Mouse (Mus musculus): Measurements from ENCODE around the gene Map7. TPM values are rescaled to one million over a fixed set of nuclear protein-coding genes. Genes with fewer than 3 reads are reported as not detected.

Gene Map7
- polyA plus RNA-seq, 1 experiment from 2014 or later: 6.4 TPM

GRCm38 (mm10) chr10:20317466-20317865, 169.2 kb downstream of the Map7 start:
- Histone ChIP-seq H3K9ac (no peak overlapping the region), H3K4me3 (no peak overlapping the region), H3K4me1 (replicated peaks) (peaks cover 20% of the 10 kb centered on the region), H3K36me3 (peaks cover 21% of the 10 kb centered on the region), H3K27ac (no peak overlapping the region), H3K9me3 (replicated peaks) (no peaks in the 10 kb centered on the region), H3K4me2 (no peak overlapping the region), H3K27me3 (no peaks in the 10 kb centered on the region)
- ATAC-seq (replicated peaks; ENCODE audit: insufficient number of reproducible peaks, insufficient read depth, low FRiP score, low read depth): no peak
- 45% methylated on average over 5 of the region's 5 CpGs for WGBS

DNA sequence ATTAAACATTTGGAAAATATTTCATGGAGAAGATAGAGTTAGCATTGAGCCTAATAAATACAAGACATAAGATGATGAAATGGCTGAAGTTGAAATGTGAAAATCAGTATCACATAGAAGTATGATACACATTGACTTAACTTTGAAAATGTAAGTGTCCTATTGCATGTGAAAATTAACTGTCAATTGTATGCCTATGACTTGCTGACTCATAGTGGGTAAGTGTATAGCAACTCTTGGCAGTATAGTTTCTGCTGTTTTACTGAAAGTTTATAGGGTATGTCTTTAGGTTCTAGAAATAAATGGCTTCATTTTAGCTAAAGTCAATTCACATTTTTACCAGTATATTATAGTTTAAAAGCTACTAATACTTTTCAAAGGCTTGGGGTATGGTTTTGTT, 178.0 kb downstream of the Map7 start:
- Histone ChIP-seq H3K9ac (no peak overlapping the region), H3K27me3 (no peaks in the 10 kb centered on the region), H3K9me3 (replicated peaks) (no peaks in the 10 kb centered on the region), H3K4me1 (replicated peaks) (peaks cover 2% of the 10 kb centered on the region; the same call in 1 of the 2 replicates), H3K36me3 (peaks cover 65% of the 10 kb centered on the region), H3K4me3 (no peak overlapping the region), H3K4me2 (no peak overlapping the region), H3K27ac (no peak overlapping the region)
- no peak for ATAC-seq (replicated peaks; ENCODE audit: insufficient number of reproducible peaks, insufficient read depth, low FRiP score, low read depth)

Small RNA genes within 50 kb of the gene (microRNA-seq; reads per million reads assigned to microRNA genes)
- not detected for gene Mir6413

Other genes starting within 250 kb of the Map7 start
- 33.9 and 34.8 TPM in 2 replicates for gene Pex7, start 240.8 kb upstream of the Map7 start, polyA plus RNA-seq (2015; fragmentation: Nextera tagmentation; extraction: Ambion mirVana)
- 2.6 and 3.2 TPM in 2 replicates for gene Map3k5, start 214.0 kb upstream of the Map7 start, polyA plus RNA-seq (2015; fragmentation: Nextera tagmentation; extraction: Ambion mirVana)
- 65.1 and 77.2 TPM in 2 replicates for gene Bclaf1, start 164.0 kb downstream of the Map7 start, polyA plus RNA-seq (2015; fragmentation: Nextera tagmentation; extraction: Ambion mirVana)
- 1.9 and 2.1 TPM in 2 replicates for gene Mtfr2, start 199.3 kb downstream of the Map7 start, polyA plus RNA-seq (2015; fragmentation: Nextera tagmentation; extraction: Ambion mirVana)